Mouse (Mus musculus): Measurements from ENCODE around the gene Fam69a. TPM values are rescaled to one million over a fixed set of nuclear protein-coding genes. Genes with fewer than 3 reads are reported as not detected.

Fam69a gene
- 9.2 and 10.3 TPM in 2 replicates for polyA plus RNA-seq (2012; rRNA removed)

DNA sequence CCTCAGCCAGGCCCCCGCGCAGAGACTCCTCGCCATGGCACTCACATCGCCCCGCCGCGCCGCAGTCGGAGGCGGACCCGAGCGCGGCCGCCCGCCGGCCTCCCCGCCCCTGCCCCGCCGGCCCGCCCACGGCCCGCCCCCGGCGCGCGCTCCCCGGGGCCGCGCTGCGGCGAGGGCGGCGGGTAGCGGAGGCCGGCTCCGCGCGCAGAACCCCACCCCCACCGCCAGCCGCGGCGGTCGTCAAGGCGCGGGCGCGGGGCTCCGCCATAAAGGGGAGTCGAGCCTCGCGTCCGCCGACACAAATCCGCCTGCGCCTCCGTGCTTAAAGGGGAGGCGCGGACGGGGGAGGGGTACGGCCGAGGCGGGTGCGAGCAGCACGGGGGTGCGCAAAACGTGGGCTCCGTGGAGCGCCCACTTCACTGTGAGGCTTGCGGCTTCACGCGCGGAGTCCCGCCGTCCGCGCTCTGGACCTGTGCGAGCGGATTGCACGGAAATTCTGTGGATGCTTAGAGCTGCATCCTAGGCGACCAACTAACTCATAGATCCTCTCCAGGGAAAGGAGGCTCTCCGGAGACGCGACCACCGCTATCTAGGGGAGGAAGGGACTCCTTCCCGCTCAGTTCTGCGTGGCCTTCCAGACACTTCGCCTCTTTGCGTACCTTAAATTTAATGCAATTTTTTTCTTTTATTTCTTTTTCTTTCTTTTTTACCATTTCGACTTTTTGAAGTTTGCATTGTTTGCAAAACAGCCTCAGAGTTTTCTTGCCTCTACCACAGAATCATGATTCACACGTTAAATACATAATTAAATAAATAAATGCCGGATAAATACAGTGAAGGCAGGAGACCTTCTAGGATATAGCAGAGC is at the start of gene Fam69a:
Fam69a (minus strand) TSS at position 119 of the 868 bp plus-strand sequence.

DNA sequence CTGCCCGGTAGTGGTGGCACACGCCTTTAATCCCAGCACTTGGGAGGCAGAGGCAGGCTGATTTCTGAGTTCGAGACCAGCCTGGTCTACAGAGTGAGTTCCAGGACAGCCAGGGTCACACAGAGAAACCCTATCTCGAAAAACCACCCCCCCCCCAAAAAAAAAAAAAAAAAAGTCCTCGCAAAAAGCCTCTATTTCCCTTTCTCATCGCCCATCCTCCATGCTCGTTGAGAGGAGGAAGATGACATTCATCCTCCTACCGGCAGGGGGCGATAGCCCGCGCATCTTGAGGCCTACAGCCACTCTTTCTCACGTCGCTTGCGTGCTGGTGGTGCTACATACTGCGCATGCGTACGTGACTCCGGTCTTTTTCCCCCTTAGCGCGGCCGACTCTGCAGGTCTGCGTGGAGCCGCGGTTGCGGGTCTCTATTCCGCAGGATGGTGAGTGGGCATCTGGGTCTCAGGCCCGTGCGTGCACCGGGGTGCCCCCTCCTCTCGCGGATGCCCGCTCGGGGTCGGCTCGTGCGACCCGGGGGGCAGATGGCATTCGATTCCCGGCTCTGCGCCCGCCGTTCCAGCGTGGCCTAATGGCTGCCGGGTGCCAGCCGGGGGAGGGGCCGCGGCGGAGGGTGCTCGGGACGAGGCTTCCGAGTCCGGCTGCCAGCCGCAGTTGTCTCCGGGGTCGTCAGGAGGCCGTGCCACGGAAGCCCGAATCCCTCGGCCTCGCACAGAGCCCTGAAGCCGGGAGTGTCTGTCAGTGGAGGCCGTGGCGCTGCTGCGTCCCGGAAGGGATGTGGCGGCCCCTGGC is 86.5 kb downstream of the Fam69a start, which contains the start of gene Rpl5:
Rpl5 (plus strand) TSS at position 297 of the 808 bp plus-strand sequence.

DNA sequence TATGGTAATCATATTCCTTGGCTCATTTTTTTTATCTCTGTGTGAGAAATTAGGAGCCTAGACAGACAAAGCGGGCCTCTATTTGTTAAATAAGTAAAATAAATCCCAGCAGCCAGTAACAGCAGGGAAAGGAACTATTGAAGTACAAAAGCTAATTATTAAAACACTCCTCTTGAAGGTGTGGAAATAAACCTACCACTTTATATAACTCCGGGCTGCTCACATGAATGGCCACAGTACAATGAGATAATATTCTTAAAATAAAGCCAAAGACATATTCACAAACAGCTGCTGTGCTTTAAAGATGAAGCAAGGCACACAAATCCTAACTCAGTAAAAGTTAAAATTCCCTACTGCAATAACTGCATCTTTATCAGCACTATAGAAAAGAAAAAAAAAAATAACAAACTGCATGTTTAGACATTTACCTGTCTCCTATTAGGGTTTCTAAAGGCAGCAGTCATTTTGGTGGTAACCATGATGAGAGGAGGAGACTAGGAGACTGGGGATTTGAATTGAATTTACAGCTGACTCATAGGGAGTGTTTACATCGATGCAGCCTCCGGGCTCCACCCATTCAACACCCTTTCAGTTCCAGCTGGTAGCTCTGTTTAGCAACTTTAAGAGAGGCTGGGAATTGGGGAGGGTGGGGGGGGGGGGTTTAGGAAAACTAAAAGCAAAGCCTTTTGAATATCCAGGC is 112.2 kb downstream of the Fam69a start, which contains the start of gene Evi5:
Evi5 (minus strand) TSS at position 547 of the 700 bp plus-strand sequence.

Other genes with a start within 250 kb of the Fam69a start
- not detected in 2 replicates for gene Ube2d2b, start 157.0 kb downstream of the Fam69a start, polyA plus RNA-seq (2012; rRNA removed)
- gene Evi5, start 112.0 kb downstream of the Fam69a start, polyA plus RNA-seq (2012; rRNA removed), result 26.5 and 37.3 TPM in 2 replicates
- gene Rpl5, start 86.6 kb downstream of the Fam69a start, polyA plus RNA-seq (2012; rRNA removed), result 360 and 564 TPM in 2 replicates
- 80.9 and 109 TPM in 2 replicates for gene Mtf2, start 78.6 kb upstream of the Fam69a start, polyA plus RNA-seq (2012; rRNA removed)
- 17.8 and 29.5 TPM in 2 replicates for gene Tmed5, start 145.5 kb upstream of the Fam69a start, polyA plus RNA-seq (2012; rRNA removed)
- 3.9 and 4.7 TPM in 2 replicates for gene Ccdc18, start 145.8 kb upstream of the Fam69a start, polyA plus RNA-seq (2012; rRNA removed)

All from central nervous system, embryonic 11.5 days (tissue).